Mouse (Mus musculus) ES-E14 (cell line): ENCODE measurements around the gene Hbq1a.

ENCODE experiments used
- HCFC1 ChIP-seq: IDR thresholded peaks from 2 replicates; pipeline ENCODE4 v1.6.1; 2012; ENCODE audit warnings: low read length, inconsistent platforms, borderline replicate concordance; ENCODE audit not compliant: insufficient read depth
- MAFK ChIP-seq: IDR thresholded peaks from 2 replicates; pipeline ENCODE4 v1.6.1; 2014; ENCODE audit warnings: mild to moderate bottlenecking, low read depth, low read length, inconsistent platforms; ENCODE audit not compliant: insufficient read depth
- ZC3H11A ChIP-seq: IDR thresholded peaks from 2 replicates; pipeline ENCODE4 v1.6.1; 2012; ENCODE audit warnings: low read depth, mild to moderate bottlenecking, inconsistent platforms, low read length, borderline replicate concordance
- ZNF384 ChIP-seq: IDR thresholded peaks from 2 replicates; pipeline ENCODE4 v1.6.1; 2012; ENCODE audit warnings: low read depth, low read length, inconsistent platforms

GRCm38 (mm10) chr11:32281416-32282144, 18.3 kb upstream of the Hbq1a start:
- TF ChIP-seq ZC3H11A, result no peak
- TF ChIP-seq HCFC1, result no peak
- TF ChIP-seq ZNF384, result no peak
- TF ChIP-seq MAFK, result no peak
